8 mouse cellular contexts compared by ENCODE assay signal in the genomic region with DNA sequence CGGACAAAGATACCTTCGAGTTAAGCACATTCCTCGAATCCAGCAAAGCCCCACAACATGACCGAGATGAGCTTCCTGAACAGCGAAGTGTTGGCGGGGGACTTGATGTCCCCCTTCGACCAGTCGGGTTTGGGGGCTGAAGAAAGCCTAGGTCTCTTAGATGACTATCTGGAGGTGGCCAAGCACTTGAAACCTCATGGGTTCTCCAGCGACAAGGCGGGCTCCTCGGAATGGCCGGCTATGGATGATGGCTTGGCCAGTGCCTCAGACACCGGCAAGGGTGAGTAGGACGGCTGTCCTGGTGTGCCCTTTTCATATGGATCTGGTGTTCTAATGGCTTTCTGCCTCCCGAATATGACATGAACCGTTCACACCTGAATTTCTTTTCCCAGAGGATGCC. TPM values are rescaled to one million over a fixed set of nuclear protein-coding genes. Genes with fewer than 3 reads are reported as not detected.
A peak's percentile ranks its signal among the peaks of the same experiment; 100 is the strongest.
DNase-seq lines count a peak whose midpoint lies in the region; ATAC-seq and TF ChIP-seq lines count a peak whose summit lies in the region.

No protein-coding gene starts in this region.

- WGBS in forebrain, embryonic 14.5 days = 12% methylated on average over 16 of the region's 16 CpGs
- WGBS in limb, embryonic 15.5 days = 9% methylated on average over 16 of the region's 16 CpGs
- WGBS in olfactory bulb, adult 2 months = 2% methylated on average over 16 of the region's 16 CpGs

- TF ChIP-seq EP300 in CH12.LX (IDR thresholded peaks at IDR 0.05; ENCODE audit: low read length) = no peak

- TF ChIP-seq POLR2A in CH12.LX (IDR thresholded peaks at IDR 0.05; ENCODE audit: low read depth, low read length) = peak; percentile 11; the same call in 1 of the 2 replicates
- no peak for TF ChIP-seq POLR2A in olfactory bulb, adult 2 months (IDR thresholded peaks at IDR 0.05; ENCODE audit: insufficient read depth, low read depth, low read length)

- peak; percentile 33 for DNase-seq in gastrocnemius, adult 2 months
- DNase-seq in gastrocnemius, postnatal 36 days = no peak
- no peak for DNase-seq in CH12.LX (ENCODE audit: extremely low read depth)
- no peak for DNase-seq in forebrain, embryonic 14.5 days (ENCODE audit: low spot score)
- DNase-seq in embryo, embryonic 10.5 days (ENCODE audit: low spot score) = no peak
- DNase-seq in ovary, postnatal 36 days (ENCODE audit: low spot score) = no peak

- in situ Hi-C loops in CH12.LX (cut with MboI; ENCODE audit: low pct_ligation_motif_present, low pct_unique_long_range_greater_than_20kb, low sequenced_read_pairs) = loop anchor here (5.0 to 25.0 kb wide), 2 partner anchors 39 to 706 kb away; no protein-coding TSS in a partner anchor

- peaks cover 12 to 31% of the 10 kb centered on the region in 2 experiments for H3K4me1 ChIP-seq in CH12.LX (ENCODE audit: control insufficient read depth in 1 of 2, insufficient read depth in 2 of 2)
- peaks cover 21% of the 10 kb centered on the region for H3K4me1 ChIP-seq in forebrain, embryonic 14.5 days (ENCODE audit: control insufficient read depth, insufficient read depth, low read length)
- peaks cover 41% of the 10 kb centered on the region for H3K4me1 ChIP-seq in limb, embryonic 15.5 days
- H3K4me1 ChIP-seq in olfactory bulb, adult 2 months (ENCODE audit: control insufficient read depth, insufficient read depth, low read length) = peaks cover 7% of the 10 kb centered on the region

- H3K9me3 ChIP-seq in CH12.LX (replicated peaks; ENCODE audit: low read length) = no peaks in the 10 kb centered on the region
- H3K9me3 ChIP-seq in forebrain, embryonic 14.5 days (replicated peaks; ENCODE audit: control insufficient read depth, low read length) = no peaks in the 10 kb centered on the region
- H3K9me3 ChIP-seq in limb, embryonic 15.5 days = no peaks in the 10 kb centered on the region

- dilution Hi-C loops in CH12.LX (cut with MboI; ENCODE audit: extremely low pct_ligation_motif_present, extremely low pct_unique_long_range_greater_than_20kb, low sequenced_read_pairs) = no loop called here

- TF ChIP-seq CTCF in gastrocnemius, adult 2 months (IDR thresholded peaks at IDR 0.05) = no peak
- no peak for TF ChIP-seq CTCF in CH12.LX (conservative IDR thresholded peaks at IDR 0.05 in 1 of 2, IDR thresholded peaks at IDR 0.05 in 1 of 2; ENCODE audit: low read depth in 2 of 2, low read length in 2 of 2)
- TF ChIP-seq CTCF in olfactory bulb, adult 2 months (IDR thresholded peaks at IDR 0.05; ENCODE audit: insufficient read depth, low read depth, low read length) = no peak

- peak overlapping the region; percentile 99 for H3K27ac ChIP-seq in gastrocnemius, adult 2 months
- H3K27ac ChIP-seq in CH12.LX (ENCODE audit: insufficient read depth, low read depth) = peak overlapping the region; percentile 71
- peak overlapping the region; percentile 99 for H3K27ac ChIP-seq in forebrain, embryonic 14.5 days (ENCODE audit: low read depth, low read length)
- H3K27ac ChIP-seq in limb, embryonic 15.5 days = peak overlapping the region; percentile 99
- H3K27ac ChIP-seq in olfactory bulb, adult 2 months (ENCODE audit: insufficient read depth, low read depth, low read length) = peak overlapping the region; percentile 23; the same call in 1 of the 2 replicates

- peaks cover 53 to 71% of the 10 kb centered on the region in 2 experiments for H3K36me3 ChIP-seq in CH12.LX (replicated peaks in 1 of 2; ENCODE audit: control insufficient read depth in 1 of 2, insufficient read depth in 1 of 2, low read length in 1 of 2)
- peaks cover 52% of the 10 kb centered on the region for H3K36me3 ChIP-seq in forebrain, embryonic 14.5 days (ENCODE audit: control insufficient read depth, insufficient read depth, low read length)
- H3K36me3 ChIP-seq in limb, embryonic 15.5 days = peaks cover 50% of the 10 kb centered on the region

- intact Hi-C loops in gastrocnemius, adult 2 months (cut with DNase I) = no loop called here
- intact Hi-C loops in gastrocnemius, postnatal 36 days (cut with DNase I) = no loop called here

- TF ChIP-seq RAD21 in CH12.LX (IDR thresholded peaks at IDR 0.05; ENCODE audit: low read depth, low read length) = no peak

- no peaks in the 10 kb centered on the region for H3K27me3 ChIP-seq in CH12.LX (replicated peaks)
- no peaks in the 10 kb centered on the region for H3K27me3 ChIP-seq in forebrain, embryonic 14.5 days (replicated peaks; ENCODE audit: control insufficient read depth, insufficient read depth, low read length)
- no peaks in the 10 kb centered on the region for H3K27me3 ChIP-seq in limb, embryonic 15.5 days

- H3K79me2 ChIP-seq in CH12.LX (replicated peaks; ENCODE audit: control insufficient read depth, extremely low read depth, insufficient read depth, poor library complexity, severe bottlenecking) = peaks cover 17% of the 10 kb centered on the region

- peak overlapping the region; percentile 94 for H3K4me2 ChIP-seq in CH12.LX (ENCODE audit: insufficient read depth, low read depth, poor library complexity, severe bottlenecking)
- peak overlapping the region; percentile 97 for H3K4me2 ChIP-seq in forebrain, embryonic 14.5 days (ENCODE audit: low read length)
- peak overlapping the region; percentile 85 for H3K4me2 ChIP-seq in limb, embryonic 15.5 days

- peak overlapping the region; percentile 78 for H3K4me3 ChIP-seq in gastrocnemius, adult 2 months
- H3K4me3 ChIP-seq in CH12.LX (replicated peaks in 1 of 3; ENCODE audit: low read depth in 2 of 3, low read length in 2 of 3, poor library complexity in 1 of 3) = peak overlapping the region; percentile 92 to 96 (median 94)
- peak overlapping the region; percentile 100 for H3K4me3 ChIP-seq in forebrain, embryonic 14.5 days (ENCODE audit: low read depth, low read length)
- peak overlapping the region; percentile 97 for H3K4me3 ChIP-seq in limb, embryonic 15.5 days
- H3K4me3 ChIP-seq in olfactory bulb, adult 2 months (ENCODE audit: insufficient read depth, low read depth, low read length) = peak overlapping the region; percentile 90

- ATAC-seq in forebrain, embryonic 14.5 days = no peak
- no peak for ATAC-seq in limb, embryonic 15.5 days (ENCODE audit: insufficient number of reproducible peaks, low FRiP score, low TSS enrichment, low read depth)

- H3K9ac ChIP-seq in CH12.LX (ENCODE audit: insufficient read depth, low read depth) = peak overlapping the region; percentile 96
- peak overlapping the region; percentile 100 for H3K9ac ChIP-seq in forebrain, embryonic 14.5 days (ENCODE audit: low read length)
- peak overlapping the region; percentile 100 for H3K9ac ChIP-seq in limb, embryonic 15.5 days

RNA-seq across cellular contexts. Expression of a gene that starts 1.3 kb away (rescaled TPM):
- 100 to 1,000 TPM; 146 to 171 TPM for total RNA-seq in gastrocnemius, adult 2 months (2021)
- total RNA-seq in gastrocnemius, postnatal 36 days (2021) = 100 to 1,000 TPM; 118 to 137 TPM
- total RNA-seq in CH12.LX (2012; rRNA removed) = 351 and 486 TPM in 2 replicates
- total RNA-seq in CH12.LX (2014; rRNA removed) = 721 and 819 TPM in 2 replicates
- polyA plus RNA-seq in CH12.LX (2012; ENCODE audit: insufficient read length, low read depth) = 324 and 357 TPM in 2 replicates
- 133 and 140 TPM in 2 replicates for polyA plus RNA-seq in forebrain, embryonic 14.5 days (2014; fragmentation: Nextera tagmentation; extraction: Ambion mirVana)
- polyA plus RNA-seq in limb, embryonic 15.5 days (2015; fragmentation: Nextera tagmentation; extraction: Ambion mirVana) = 145 and 160 TPM in 2 replicates
- not detected in 2 replicates for polyA plus RNA-seq in olfactory bulb, adult 2 months (2012; ENCODE audit: insufficient read depth, insufficient read length, low replicate concordance, missing spikeins)

RNA-seq across cellular contexts. Expression of a gene that starts 7.9 kb away (rescaled TPM):
- 10 to 100 TPM; 11.3 to 16.0 TPM for total RNA-seq in gastrocnemius, adult 2 months (2021)
- total RNA-seq in gastrocnemius, postnatal 36 days (2021) = 10 to 100 TPM; 11.6 to 12.4 TPM
- 47.1 and 55.0 TPM in 2 replicates for total RNA-seq in CH12.LX (2012; rRNA removed)
- 63.3 and 67.3 TPM in 2 replicates for total RNA-seq in CH12.LX (2014; rRNA removed)
- 91.2 and 99.6 TPM in 2 replicates for polyA plus RNA-seq in CH12.LX (2012; ENCODE audit: insufficient read length, low read depth)
- 71.1 and 78.0 TPM in 2 replicates for polyA plus RNA-seq in forebrain, embryonic 14.5 days (2014; fragmentation: Nextera tagmentation; extraction: Ambion mirVana)
- 47.9 and 57.0 TPM in 2 replicates for polyA plus RNA-seq in limb, embryonic 15.5 days (2015; fragmentation: Nextera tagmentation; extraction: Ambion mirVana)
- polyA plus RNA-seq in olfactory bulb, adult 2 months (2012; ENCODE audit: insufficient read depth, insufficient read length, low replicate concordance, missing spikeins) = not detected in 2 replicates

RNA-seq across cellular contexts. Expression of a gene that starts 20.6 kb away (rescaled TPM):
- total RNA-seq in gastrocnemius, adult 2 months (2021) = 10 to 100 TPM; 10.3 to 12.7 TPM
- total RNA-seq in gastrocnemius, postnatal 36 days (2021) = 1 to 10 TPM in 1 of 2 experiments, not detected in 1; 3.8 TPM
- total RNA-seq in CH12.LX (2012; rRNA removed) = not detected in 2 replicates
- total RNA-seq in CH12.LX (2014; rRNA removed) = not detected in 2 replicates
- 6.5 TPM in 1 of 2 replicates, not detected in the other for polyA plus RNA-seq in CH12.LX (2012; ENCODE audit: insufficient read length, low read depth)
- not detected in 2 replicates for polyA plus RNA-seq in forebrain, embryonic 14.5 days (2014; fragmentation: Nextera tagmentation; extraction: Ambion mirVana)
- polyA plus RNA-seq in limb, embryonic 15.5 days (2015; fragmentation: Nextera tagmentation; extraction: Ambion mirVana) = not detected in 2 replicates
- polyA plus RNA-seq in olfactory bulb, adult 2 months (2012; ENCODE audit: insufficient read depth, insufficient read length, low replicate concordance, missing spikeins) = not detected in 2 replicates

RNA-seq across cellular contexts. Expression of a gene that starts 22.4 kb away (rescaled TPM):
- 10 to 100 TPM; 20.6 to 24.6 TPM for total RNA-seq in gastrocnemius, adult 2 months (2021)
- 10 to 100 TPM; 19.2 to 25.8 TPM for total RNA-seq in gastrocnemius, postnatal 36 days (2021)
- total RNA-seq in CH12.LX (2012; rRNA removed) = 34.4 and 35.4 TPM in 2 replicates
- 18.8 and 20.7 TPM in 2 replicates for total RNA-seq in CH12.LX (2014; rRNA removed)
- polyA plus RNA-seq in CH12.LX (2012; ENCODE audit: insufficient read length, low read depth) = 19.2 and 23.3 TPM in 2 replicates
- polyA plus RNA-seq in forebrain, embryonic 14.5 days (2014; fragmentation: Nextera tagmentation; extraction: Ambion mirVana) = 28.3 and 37.0 TPM in 2 replicates
- 25.6 and 27.7 TPM in 2 replicates for polyA plus RNA-seq in limb, embryonic 15.5 days (2015; fragmentation: Nextera tagmentation; extraction: Ambion mirVana)
- not detected in 2 replicates for polyA plus RNA-seq in olfactory bulb, adult 2 months (2012; ENCODE audit: insufficient read depth, insufficient read length, low replicate concordance, missing spikeins)

RNA-seq across cellular contexts. Expression of a gene that starts 30.8 kb away (rescaled TPM):
- under 1 TPM; 0.28 to 0.46 TPM for total RNA-seq in gastrocnemius, adult 2 months (2021)
- under 1 TPM; 0.05 to 0.62 TPM for total RNA-seq in gastrocnemius, postnatal 36 days (2021)
- under 0.01 TPM in 1 of 2 replicates, not detected in the other for total RNA-seq in CH12.LX (2012; rRNA removed)
- total RNA-seq in CH12.LX (2014; rRNA removed) = 0.03 TPM in 1 of 2 replicates, not detected in the other
- polyA plus RNA-seq in CH12.LX (2012; ENCODE audit: insufficient read length, low read depth) = not detected in 2 replicates
- 0.46 and 0.51 TPM in 2 replicates for polyA plus RNA-seq in forebrain, embryonic 14.5 days (2014; fragmentation: Nextera tagmentation; extraction: Ambion mirVana)
- polyA plus RNA-seq in limb, embryonic 15.5 days (2015; fragmentation: Nextera tagmentation; extraction: Ambion mirVana) = 0.02 and 0.06 TPM in 2 replicates
- polyA plus RNA-seq in olfactory bulb, adult 2 months (2012; ENCODE audit: insufficient read depth, insufficient read length, low replicate concordance, missing spikeins) = not detected in 2 replicates

Comparison
In these comparisons a context has a peak if more than half of its experiments do, and no peak if none do; other contexts are left out.
1. H3K27ac ChIP-seq: peak in every context shown above with its lines; median percentile 99 in gastrocnemius, adult 2 months; 99 in forebrain, embryonic 14.5 days; 99 in limb, embryonic 15.5 days; 71 in CH12.LX; 23 in olfactory bulb, adult 2 months.